Mouse (Mus musculus) stomach, postnatal 0 days (tissue): Measurements from ENCODE around the gene Usp19.

Experiments used
- CTCF ChIP-seq: IDR thresholded peaks from 2 replicates; pipeline ENCODE4 v1.5.1; 2016; ENCODE audit warnings: antibody characterized with exemption, low read depth, mild to moderate bottlenecking, moderate library complexity
- EP300 ChIP-seq: optimal IDR thresholded peaks from 2 replicates; pipeline ENCODE3; 2016; ENCODE audit warnings: antibody characterized with exemption

GRCm38 (mm10) chr9:108499943-108500342 is 9.5 kb downstream of the Usp19 start:
- TF ChIP-seq EP300 (no peak), CTCF (no peak)
